Mouse (Mus musculus) erythroblast, embryonic 14.5 days (primary cell): ENCODE measurements around the gene Piwil1.
"Not testable (repeated sequence)": the region's sequence is repeated elsewhere in the genome, so short reads cannot be mapped to it uniquely, and the experiment has no call there.

Experiments
- GATA1 ChIP-seq: IDR thresholded peaks from 2 replicates; pipeline ENCODE4 v1.6.1; 2012; ENCODE audit warnings: low read length, inconsistent platforms, mixed read lengths
- TAL1 ChIP-seq: IDR thresholded peaks from 3 replicates; pipeline ENCODE4 v1.6.1; 2012; ENCODE audit warnings: low read length, inconsistent platforms, mixed read lengths

- TF ChIP-seq TAL1, GATA1: not testable (repeated sequence)
Measured at GRCm38 (mm10) chr5:128720461-128720860, 18.1 kb downstream of the Piwil1 start.
